Mouse (Mus musculus) MN1 (cell line): ENCODE measurements around the gene Kctd3.
"Not testable (repeated sequence)": the region's sequence is repeated elsewhere in the genome, so short reads cannot be mapped to it uniquely, and the experiment has no call there.

Experiments used
- DNase-seq: peaks from one replicate; pipeline ENCODE4 v3.0.0-alpha.2; 2016; ENCODE audit warnings: low spot score

Gene Kctd3

GRCm38 (mm10) chr1:189007239-189007979 is at the start of gene Kctd3:
Gene Kctd3, minus strand, starts transcription at chr1:189007841.
- DNase-seq = peak; percentile 93

- no peak for DNase-seq
Observed at GRCm38 (mm10) chr1:189057425-189057824, 49.8 kb upstream of the Kctd3 start.

GRCm38 (mm10) chr1:189055933-189056332 is 48.3 kb upstream of the Kctd3 start:
- no peak for DNase-seq

GRCm38 (mm10) chr1:189054941-189055551 is 47.4 kb upstream of the Kctd3 start:
- DNase-seq = no peak

- DNase-seq = no peak
Observed at GRCm38 (mm10) chr1:189054191-189054590, 46.5 kb upstream of the Kctd3 start.

- no peak for DNase-seq
Observed at GRCm38 (mm10) chr1:189052189-189052588, 44.5 kb upstream of the Kctd3 start.

- no peak for DNase-seq
Observed at GRCm38 (mm10) chr1:189050122-189050521, 42.5 kb upstream of the Kctd3 start.

- DNase-seq = no peak
Observed at GRCm38 (mm10) chr1:189048331-189048730, 40.7 kb upstream of the Kctd3 start.

- DNase-seq = no peak
Observed at GRCm38 (mm10) chr1:189047918-189048317, 40.3 kb upstream of the Kctd3 start.

GRCm38 (mm10) chr1:189046831-189047230 is 39.2 kb upstream of the Kctd3 start:
- no peak for DNase-seq

GRCm38 (mm10) chr1:189046301-189046700 is 38.7 kb upstream of the Kctd3 start:
- DNase-seq = no peak

- DNase-seq = no peak
Observed at GRCm38 (mm10) chr1:189041261-189041660, 33.6 kb upstream of the Kctd3 start.

GRCm38 (mm10) chr1:189039348-189039747 is 31.7 kb upstream of the Kctd3 start:
- no peak for DNase-seq

GRCm38 (mm10) chr1:189032817-189033216 is 25.2 kb upstream of the Kctd3 start:
- DNase-seq = not testable (repeated sequence)

- no peak for DNase-seq
Observed at GRCm38 (mm10) chr1:189030975-189031374, 23.3 kb upstream of the Kctd3 start.

GRCm38 (mm10) chr1:189028267-189028666 is 20.6 kb upstream of the Kctd3 start:
- DNase-seq = no peak

GRCm38 (mm10) chr1:189026885-189027284 is 19.2 kb upstream of the Kctd3 start:
- DNase-seq = peak; percentile 39

- no peak for DNase-seq
Observed at GRCm38 (mm10) chr1:189023701-189024080, 16.1 kb upstream of the Kctd3 start.

- peak; percentile 37 for DNase-seq
Observed at GRCm38 (mm10) chr1:189022925-189023700, 15.5 kb upstream of the Kctd3 start.

- no peak for DNase-seq
Observed at GRCm38 (mm10) chr1:189015372-189015771, 7.7 kb upstream of the Kctd3 start.

- no peak for DNase-seq
Observed at GRCm38 (mm10) chr1:189013587-189013921, 5.9 kb upstream of the Kctd3 start.

GRCm38 (mm10) chr1:189012846-189013586 is 5.4 kb upstream of the Kctd3 start:
- no peak for DNase-seq
